Mouse (Mus musculus): ENCODE results near the gene C2.
A peak's percentile ranks its signal among the peaks of the same experiment; 100 is the strongest.

Gene C2

GRCm38 (mm10) chr17:34881166-34881565 is 16.9 kb downstream of the C2 start:
- no peak for DNase-seq (ENCODE audit: low read depth)

- DNase-seq (ENCODE audit: low read depth), result peak; percentile 61
These were observed 18.7 kb downstream of the C2 start, which contains the start of gene Zbtb12 for GRCm38 (mm10) chr17:34879336-34879879. TSS of gene Zbtb12 (plus strand) at chr17:34879483.

GRCm38 (mm10) chr17:34874321-34874720 is 23.7 kb downstream of the C2 start:
- DNase-seq (ENCODE audit: low read depth), result no peak

- DNase-seq (ENCODE audit: low read depth), result no peak
These were observed 32.1 kb downstream of the C2 start for GRCm38 (mm10) chr17:34865981-34866380.

GRCm38 (mm10) chr17:34862416-34863081 is 35.5 kb downstream of the C2 start, which contains the start of gene Cfb:
TSS of gene Cfb (minus strand) at chr17:34862518.
- DNase-seq (ENCODE audit: low read depth), result no peak

- no peak for DNase-seq (ENCODE audit: low read depth)
These were observed 36.2 kb downstream of the C2 start for GRCm38 (mm10) chr17:34861704-34862415.

GRCm38 (mm10) chr17:34860514-34860913 is 37.6 kb downstream of the C2 start:
- DNase-seq (ENCODE audit: low read depth), result no peak

GRCm38 (mm10) chr17:34858670-34859069 is 39.4 kb downstream of the C2 start:
- no peak for DNase-seq (ENCODE audit: low read depth)

- peak; percentile 77 for DNase-seq (ENCODE audit: low read depth)
These were observed 42.2 kb downstream of the C2 start for GRCm38 (mm10) chr17:34855825-34856224.

GRCm38 (mm10) chr17:34854761-34855160 is 43.3 kb downstream of the C2 start:
- no peak for DNase-seq (ENCODE audit: low read depth)

GRCm38 (mm10) chr17:34853511-34853910 is 44.6 kb downstream of the C2 start:
- no peak for DNase-seq (ENCODE audit: low read depth)

GRCm38 (mm10) chr17:34850517-34851125 is 47.4 kb downstream of the C2 start:
- no peak for DNase-seq (ENCODE audit: low read depth)

GRCm38 (mm10) chr17:34849722-34850516 is 48.1 kb downstream of the C2 start, which contains the start of the genes Skiv2l and Nelfe:
TSS of gene Skiv2l (minus strand) at chr17:34850210.
TSS of gene Nelfe (plus strand) at chr17:34850391.
- DNase-seq (ENCODE audit: low read depth), result peak; percentile 99

GRCm38 (mm10) chr17:34847615-34848014 is 50.5 kb downstream of the C2 start:
- DNase-seq (ENCODE audit: low read depth), result no peak

GRCm38 (mm10) chr17:34847192-34847591 is 50.9 kb downstream of the C2 start:
- no peak for DNase-seq (ENCODE audit: low read depth)

- no peak for DNase-seq (ENCODE audit: low read depth)
These were observed 53.2 kb downstream of the C2 start for GRCm38 (mm10) chr17:34844884-34845283.

- no peak for DNase-seq (ENCODE audit: low read depth)
These were observed 57.2 kb downstream of the C2 start for GRCm38 (mm10) chr17:34840736-34841307.

- no peak for DNase-seq (ENCODE audit: low read depth)
These were observed 59.3 kb downstream of the C2 start for GRCm38 (mm10) chr17:34838785-34839184.

GRCm38 (mm10) chr17:34837464-34838324 is 60.4 kb downstream of the C2 start:
- DNase-seq (ENCODE audit: low read depth), result peak; percentile 32

GRCm38 (mm10) chr17:34836856-34837221 is 61.2 kb downstream of the C2 start, which contains the start of the genes Stk19 and Dxo:
TSS of gene Stk19 (minus strand) at chr17:34836945.
TSS of gene Dxo (plus strand) at chr17:34837019.
- peak; percentile 97 for DNase-seq (ENCODE audit: low read depth)
